Mouse (Mus musculus) B cell, adult 67 days (primary cell): ENCODE data around the gene Olfr1499. TPM values are rescaled to one million over a fixed set of nuclear protein-coding genes. Genes with fewer than 3 reads are reported as not detected.

Experiments
- total RNA-seq, 2 experiments: library from RNA; stranded (reverse); gene quantifications; 4 replicates each; pipeline ENCODE4 v1.2.4; 2023

Olfr1499 gene
- not detected for total RNA-seq

DNA sequence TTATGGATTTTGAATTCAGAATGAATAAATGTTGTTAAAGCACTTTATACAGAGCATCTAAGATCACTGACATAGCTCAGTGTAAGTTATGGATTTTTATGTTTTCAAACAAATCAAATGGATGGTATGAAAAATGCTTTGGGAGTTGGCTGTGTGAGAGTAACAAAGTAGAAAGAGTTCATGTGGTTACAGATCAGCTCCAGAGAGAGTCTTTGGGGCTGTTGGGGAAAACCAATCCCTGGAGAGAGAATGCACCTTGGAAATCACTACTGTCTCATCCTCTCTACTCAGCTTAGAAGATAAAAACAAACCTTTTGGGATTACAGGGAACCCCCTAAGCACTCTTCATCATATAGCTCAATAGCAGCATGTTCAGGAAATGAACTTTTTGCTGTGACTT is at the start of gene Olfr1499:
Olfr1499 (minus strand) TSS at position 101 of the 400 bp plus-strand sequence.

GRCm38 (mm10) chr19:13861495-13861894 is 42.2 kb upstream of the Olfr1499 start, which contains the start of gene Olfr1502:
TSS of gene Olfr1502 (plus strand) at chr19:13861795.

GRCm38 (mm10) chr19:13850592-13850991 is 31.3 kb upstream of the Olfr1499 start, which contains the start of gene Olfr1501:
TSS of gene Olfr1501 (minus strand) at chr19:13850692.

GRCm38 (mm10) chr19:13830388-13830787 is 11.1 kb upstream of the Olfr1499 start, which contains the start of gene Olfr1500:
TSS of gene Olfr1500 (minus strand) at chr19:13830488.

GRCm38 (mm10) chr19:13798102-13798501 is 21.1 kb downstream of the Olfr1499 start, which contains the start of gene Olfr1497:
TSS of gene Olfr1497 (minus strand) at chr19:13798202.

DNA sequence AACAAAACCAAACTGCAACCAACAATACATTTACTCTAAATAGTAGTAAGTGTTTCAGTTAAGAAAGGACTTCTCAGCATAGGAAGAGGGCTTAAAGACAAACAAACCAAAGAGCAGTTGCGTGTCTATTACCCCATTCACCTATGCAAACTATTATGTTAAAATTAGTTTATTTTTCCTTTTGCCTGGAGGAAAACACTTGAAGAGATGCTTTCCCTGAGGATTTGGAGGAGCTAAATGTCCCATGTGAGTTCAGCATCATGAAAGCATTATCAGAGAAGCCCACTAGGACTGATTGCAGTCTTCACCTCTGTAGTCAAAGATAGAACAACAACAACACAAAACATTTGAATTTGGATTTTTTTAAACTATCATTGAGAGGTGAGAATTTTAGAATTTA is 41.7 kb downstream of the Olfr1499 start, which contains the start of gene Olfr1496:
Olfr1496 (plus strand) TSS at position 301 of the 400 bp plus-strand sequence.

GRCm38 (mm10) chr19:13764306-13764705 is 54.9 kb downstream of the Olfr1499 start, which contains the start of gene Olfr1495:
TSS of gene Olfr1495 (plus strand) at chr19:13764606.

Other genes starting within 250 kb of the Olfr1499 start
- gene Olfr1484, start 235.9 kb downstream of the Olfr1499 start, total RNA-seq = not detected
- not detected for gene Olfr1487, start 202.1 kb downstream of the Olfr1499 start, total RNA-seq
- gene Olfr1489, start 187.8 kb downstream of the Olfr1499 start, total RNA-seq = not detected
- not detected for gene Olfr1490, start 168.4 kb downstream of the Olfr1499 start, total RNA-seq
- not detected for gene Olfr1491, start 122.2 kb downstream of the Olfr1499 start, total RNA-seq
- gene Olfr1493-ps1, start 96.2 kb downstream of the Olfr1499 start, total RNA-seq = not detected
- gene Olfr1494, start 79.7 kb downstream of the Olfr1499 start, total RNA-seq = not detected
- not detected for gene Olfr1495, start 54.8 kb downstream of the Olfr1499 start, total RNA-seq
- not detected for gene Olfr1496, start 41.6 kb downstream of the Olfr1499 start, total RNA-seq
- gene Olfr1497, start 21.2 kb downstream of the Olfr1499 start, total RNA-seq = not detected
- not detected for gene Olfr1500, start 11.0 kb upstream of the Olfr1499 start, total RNA-seq
- gene Olfr1501, start 31.2 kb upstream of the Olfr1499 start, total RNA-seq = not detected
- gene Olfr1502, start 42.3 kb upstream of the Olfr1499 start, total RNA-seq = not detected
- gene Olfr1504, start 78.5 kb upstream of the Olfr1499 start, total RNA-seq = not detected
- gene Olfr1505, start 94.1 kb upstream of the Olfr1499 start, total RNA-seq = not detected